Mouse (Mus musculus) liver, embryonic 14.5 days (tissue): ENCODE data around the gene Gm11564. TPM values are rescaled to one million over a fixed set of nuclear protein-coding genes. Genes with fewer than 3 reads are reported as not detected.
"Not testable (repeated sequence)": the region's sequence is repeated elsewhere in the genome, so short reads cannot be mapped to it uniquely, and the experiment has no call there.

Experiments used
- ATAC-seq: fragments of 200-750 bp; cut with Nextera tagmentation; 2 replicates; pipeline ENCODE4 v1.8.0; 2017; ENCODE audit warnings: moderate number of reproducible peaks, mild to moderate bottlenecking, moderate library complexity; ENCODE audit not compliant: insufficient read depth
- DNase-seq, 3 experiments: peaks; one replicate each; pipeline ENCODE4 v3.0.0-alpha.2; 2012 to 2013; ENCODE audit warnings: low read depth in 3 of 3, low spot score in 3 of 3
- H3K27ac ChIP-seq: fragments of 300-500 bp; sonication (generic); 2 replicates; pipeline ENCODE4 v1.5.1; 2014; ENCODE audit warnings: moderate library complexity, mild to moderate bottlenecking, control low read depth, inconsistent platforms
- H3K27me3 ChIP-seq: fragments of 300-500 bp; sonication (generic); 2 replicates; pipeline ENCODE4 v1.6.1; 2014; ENCODE audit warnings: mild to moderate bottlenecking, low read length, moderate library complexity; ENCODE audit not compliant: control insufficient read depth, insufficient read depth
- H3K36me3 ChIP-seq: fragments of 300-500 bp; sonication (generic); replicated peaks from 2 replicates; pipeline ENCODE4 v1.6.1; 2014; ENCODE audit warnings: low read depth; ENCODE audit not compliant: control insufficient read depth, insufficient read depth
- H3K4me1 ChIP-seq, 2 experiments: fragments of 200-500 bp in 1 of 2; fragments of 300-500 bp in 1 of 2; sonication (generic) in 1 of 2; replicated peaks; 2 replicates each; pipeline ENCODE4 v1.6.1; 2012 to 2014; ENCODE audit warnings: antibody characterized with exemption in 1 of 2, inconsistent platforms in 1 of 2, low read length in 1 of 2; ENCODE audit not compliant: control insufficient read depth in 2 of 2, insufficient read depth in 2 of 2
- H3K4me2 ChIP-seq: fragments of 300-500 bp; sonication (generic); 2 replicates; pipeline ENCODE4 v1.6.1; 2014; ENCODE audit warnings: low read depth, mild to moderate bottlenecking, control low read depth, moderate library complexity
- H3K4me3 ChIP-seq, 2 experiments: fragments of 200-500 bp in 1 of 2; fragments of 300-500 bp in 1 of 2; sonication (generic) in 1 of 2; 2 replicates each; pipeline ENCODE4 v1.5.1; 2012 to 2014; ENCODE audit warnings: low read depth in 2 of 2, low read length in 2 of 2, mild to moderate bottlenecking in 2 of 2, control low read depth in 1 of 2, inconsistent platforms in 1 of 2, moderate library complexity in 1 of 2; ENCODE audit not compliant: insufficient read depth in 1 of 2
- H3K9ac ChIP-seq: fragments of 300-500 bp; sonication (generic); replicated peaks from 2 replicates; pipeline ENCODE4 v1.6.1; 2014; ENCODE audit warnings: mild to moderate bottlenecking, control low read depth, moderate library complexity
- H3K9me3 ChIP-seq: fragments of 300-500 bp; sonication (generic); 2 replicates; pipeline ENCODE4 v1.6.1; 2016; ENCODE audit warnings: low read length, mixed read lengths; ENCODE audit not compliant: control insufficient read depth
- CTCF ChIP-seq: IDR thresholded peaks from 2 replicates; pipeline ENCODE4 v1.5.1; 2016; ENCODE audit warnings: antibody characterized with exemption, low read depth, control low read depth
- EP300 ChIP-seq: IDR thresholded peaks from 2 replicates; pipeline ENCODE4 v1.6.1; 2016; ENCODE audit warnings: antibody characterized with exemption, low read depth
- WGBS: fragments of 180-500 bp; shearing (Covaris S2); extraction: QIAGEN DNeasy Blood & Tissue Kit; methylation state at CpG from one replicate; pipeline ENCODE4 v1.1.7; 2014; ENCODE audit not compliant: insufficient replicate concordance; 5-methylcytosine and 5-hydroxymethylcytosine counted together
- polyA plus RNA-seq, 2 experiments: library from polyadenylated mRNA; depleted of rRNA in 1 of 2; stranded (reverse) in 1 of 2; unstranded in 1 of 2; fragments of >200 nt; fragmentation: Nextera tagmentation in 1 of 2; extraction: Ambion mirVana in 1 of 2; gene quantifications; 2 replicates each; pipeline versions ENCODE4 v1.2.1 to v1.2.3; 2012 to 2014

The Gm11564 gene
- polyA plus RNA-seq (2012; rRNA removed): not detected in 2 replicates
- not detected in 2 replicates for polyA plus RNA-seq (2014; fragmentation: Nextera tagmentation; extraction: Ambion mirVana)

DNA sequence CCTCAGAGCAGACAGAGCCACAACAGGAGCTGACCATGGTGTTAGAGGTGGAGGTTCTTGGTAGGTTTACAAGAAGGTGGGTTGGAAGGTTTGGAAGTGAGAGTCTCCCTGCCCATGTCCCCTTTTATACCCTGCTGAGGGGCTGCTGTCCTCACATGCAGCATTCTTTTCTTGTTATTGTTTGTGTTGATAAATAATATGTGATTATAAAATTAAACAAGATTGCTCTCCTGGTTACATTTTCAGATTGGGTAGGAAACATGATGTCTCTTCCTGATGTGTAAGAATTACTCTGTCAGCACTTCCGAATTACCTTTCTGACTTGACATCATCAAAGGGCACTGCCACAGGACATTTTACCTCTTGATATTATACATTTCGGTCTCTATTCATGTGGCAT lies at the start of gene Gm11564:
Gene Gm11564, minus strand, starts transcription at position 101 of the 400 bp plus-strand sequence.
- not testable (repeated sequence) for ATAC-seq, H3K9ac ChIP-seq, H3K9me3 ChIP-seq, H3K36me3 ChIP-seq, H3K27ac ChIP-seq, H3K4me2 ChIP-seq, H3K27me3 ChIP-seq, H3K4me1 ChIP-seq, H3K4me3 ChIP-seq, DNase-seq
- WGBS: 43% methylated on average over 2 of the region's 2 CpGs

DNA sequence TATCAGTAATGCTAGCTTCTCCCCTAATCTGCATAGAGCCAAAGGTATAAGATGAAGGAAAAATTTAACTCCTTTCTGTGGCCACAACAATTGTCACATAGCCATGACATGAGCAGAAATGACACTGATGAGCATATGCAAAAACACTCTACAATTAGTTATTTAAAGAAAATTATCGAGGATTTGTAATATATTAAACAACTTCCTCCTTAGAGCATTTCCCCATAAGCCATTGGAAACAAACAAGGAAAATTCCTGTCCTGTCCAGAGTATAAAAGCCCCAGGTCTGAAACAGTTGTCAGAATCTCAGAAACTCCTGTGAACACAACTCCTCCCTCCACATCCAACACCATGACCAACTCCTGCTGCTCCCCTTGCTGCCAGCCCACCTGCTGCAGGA lies 48.7 kb upstream of the Gm11564 start, which contains the start of gene Gm11559:
Gene Gm11559, plus strand, starts transcription at position 301 of the 400 bp plus-strand sequence.
- not testable (repeated sequence) for H3K4me3 ChIP-seq, H3K36me3 ChIP-seq, H3K9me3 ChIP-seq, H3K9ac ChIP-seq, ATAC-seq, H3K4me1 ChIP-seq, DNase-seq, H3K27me3 ChIP-seq, H3K4me2 ChIP-seq, H3K27ac ChIP-seq
- WGBS: 25% methylated on average over 1 of the region's 1 CpGs

DNA sequence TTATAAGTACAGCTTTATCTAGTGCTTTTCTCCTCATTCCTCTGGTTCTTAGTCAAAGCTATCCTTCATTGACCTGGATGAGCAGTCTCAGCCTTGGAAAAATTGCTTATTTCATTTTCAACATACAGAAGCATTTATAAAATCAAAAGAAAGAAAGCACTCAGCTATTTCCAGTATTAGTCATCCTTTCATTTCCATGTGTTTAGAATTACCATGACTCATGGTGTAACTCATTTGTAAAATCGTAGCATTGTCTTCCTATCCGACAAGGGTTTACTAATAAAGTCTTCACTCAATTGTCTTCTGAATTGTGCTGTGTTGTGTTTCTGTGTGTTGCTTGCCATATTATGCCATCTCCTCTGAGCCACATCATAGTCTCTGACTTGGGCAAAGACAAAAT lies 43.3 kb upstream of the Gm11564 start:
- H3K4me3 ChIP-seq: no peak overlapping the region
- H3K36me3 ChIP-seq: no peaks in the 10 kb centered on the region
- no peak overlapping the region for H3K9ac ChIP-seq
- ATAC-seq (no peak), DNase-seq (no peak)
- no peaks in the 10 kb centered on the region for H3K4me1 ChIP-seq
- no peak overlapping the region for H3K27ac ChIP-seq
- H3K27me3 ChIP-seq: no peaks in the 10 kb centered on the region
- no peaks in the 10 kb centered on the region for H3K9me3 ChIP-seq
- H3K4me2 ChIP-seq: no peak overlapping the region
- WGBS: 52% methylated on average over 2 of the region's 2 CpGs
- no peak for TF ChIP-seq CTCF
- TF ChIP-seq EP300: no peak

DNA sequence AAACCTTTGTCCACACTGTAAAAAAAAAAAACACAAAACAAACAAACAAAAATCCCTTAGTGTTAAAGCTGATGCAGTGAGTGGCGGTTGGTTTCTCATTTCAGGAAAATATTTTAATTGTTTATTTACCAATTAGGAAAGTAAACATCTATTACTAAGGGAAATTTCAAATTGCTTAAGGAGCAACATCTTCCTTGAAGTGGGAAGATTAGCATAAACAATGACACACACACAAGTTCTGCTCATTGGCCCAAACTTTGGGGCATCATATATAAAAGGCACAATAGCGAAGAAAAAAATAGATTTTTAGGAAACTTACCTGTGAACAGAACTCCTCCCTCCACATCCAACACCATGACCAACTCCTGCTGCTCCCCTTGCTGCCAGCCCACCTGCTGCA lies 42.2 kb upstream of the Gm11564 start, which contains the start of gene Gm11568:
Gene Gm11568, plus strand, starts transcription at position 301 of the 400 bp plus-strand sequence.
- TF ChIP-seq EP300 (no peak), CTCF (no peak)
- WGBS: 52% methylated on average over 2 of the region's 2 CpGs

DNA sequence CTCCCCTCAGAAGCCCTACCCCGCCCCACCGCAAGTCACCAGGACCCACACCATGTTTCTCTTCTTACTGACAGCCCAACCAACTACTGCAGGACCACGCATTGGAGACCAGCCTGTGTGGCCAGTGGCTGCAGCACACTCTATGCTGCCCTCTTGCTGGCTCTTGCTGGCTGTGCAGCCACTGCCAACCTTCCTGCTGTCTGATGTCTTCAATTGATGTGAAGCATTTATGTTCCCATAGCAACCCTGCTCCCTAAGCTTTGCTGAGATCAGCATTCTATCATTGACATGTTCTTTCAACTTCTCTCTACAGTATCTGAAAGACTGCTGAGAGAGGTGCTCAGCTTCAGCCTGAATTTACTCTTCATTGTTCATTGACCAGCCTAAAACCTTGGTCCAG lies 38.7 kb upstream of the Gm11564 start:
- Histone ChIP-seq H3K4me1 (no peaks in the 10 kb centered on the region), H3K4me3 (no peak overlapping the region), H3K4me2 (no peak overlapping the region), H3K36me3 (no peaks in the 10 kb centered on the region), H3K9me3 (no peaks in the 10 kb centered on the region), H3K27me3 (no peaks in the 10 kb centered on the region), H3K9ac (no peak overlapping the region), H3K27ac (no peak overlapping the region)
- 51% methylated on average over 3 of the region's 3 CpGs for WGBS
- DNase-seq: no peak
- TF ChIP-seq EP300 (no peak), CTCF (peak; percentile 44; the same call in 1 of the 2 replicates)
- no peak for ATAC-seq

More for the DNA sequence above, 42.2 kb upstream of the Gm11564 start, which contains the start of gene Gm11568:
- DNase-seq (no peak), ATAC-seq (no peak)
- Histone ChIP-seq H3K4me2 (no peak within 1 kb of the TSS), H3K4me1 (no peaks in the 10 kb centered on the region), H3K27ac (no peak within 1 kb of the TSS), H3K9ac (no peak within 1 kb of the TSS), H3K36me3 (no peaks in the 10 kb centered on the region), H3K4me3 (no peak within 1 kb of the TSS), H3K27me3 (no peaks in the 10 kb centered on the region), H3K9me3 (no peaks in the 10 kb centered on the region)
